In the genomic region with DNA sequence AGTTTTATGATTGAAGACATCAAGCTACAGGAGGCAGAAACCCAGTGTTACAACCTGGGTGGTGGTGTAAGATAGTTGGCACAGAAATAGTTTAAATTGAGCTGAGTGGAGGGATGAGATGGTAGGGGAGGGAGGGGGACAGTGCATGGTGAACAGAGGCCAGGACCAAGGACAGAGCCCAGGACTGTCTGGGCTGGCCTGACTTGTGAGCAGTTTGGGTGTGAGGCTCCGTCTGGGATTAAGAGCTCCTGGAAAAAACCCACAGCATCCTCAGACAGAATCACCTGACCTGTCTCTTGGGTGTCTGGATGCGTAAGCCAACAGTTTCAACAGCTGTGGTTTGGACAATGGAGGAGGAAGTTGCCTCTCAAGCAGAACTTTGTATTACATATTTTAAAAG, we compare ENCODE assay signal across 23 mouse cellular contexts. TPM values are rescaled to one million over a fixed set of nuclear protein-coding genes. Genes with fewer than 3 reads are reported as not detected.
DNase-seq lines count a peak whose midpoint lies in the region; ATAC-seq and TF ChIP-seq lines count a peak whose summit lies in the region.
"Had no signal": no experiment of that assay in that cellular context is flagged by ENCODE, and none has a peak within 500 bp of the region (broad histone marks: within the 10 kb centered on the region; RNA-seq: fewer than 3 reads in every experiment).

No protein-coding gene starts in this region.

- no peak overlapping the region for H3K4me2 ChIP-seq in neural tube, embryonic 11.5 days (ENCODE audit: low read depth)
- no peak overlapping the region for H3K4me2 ChIP-seq in limb, embryonic 14.5 days (replicated peaks; ENCODE audit: low read depth, low read length, severe bottlenecking)
- H3K4me2 ChIP-seq: forebrain, embryonic 15.5 days; hindbrain, embryonic 13.5 days; intestine, embryonic 15.5 days; liver, embryonic 12.5 days; midbrain, embryonic 13.5 days had no signal

- H3K9ac ChIP-seq in neural tube, embryonic 11.5 days (ENCODE audit: low read length): no peak overlapping the region
- no peak overlapping the region for H3K9ac ChIP-seq in limb, embryonic 14.5 days (ENCODE audit: low read depth, low read length, severe bottlenecking)
- H3K9ac ChIP-seq: forebrain, embryonic 15.5 days; hindbrain, embryonic 13.5 days; intestine, embryonic 15.5 days; liver, embryonic 12.5 days; midbrain, embryonic 13.5 days had no signal

- peak; percentile 56 for DNase-seq in embryo, embryonic 10 days (ENCODE audit: low spot score)
- DNase-seq in embryo, embryonic 9.5 days (ENCODE audit: extremely low spot score): no peak
- DNase-seq in neural tube, embryonic 11.5 days (ENCODE audit: low spot score): peak; percentile 22
- DNase-seq in neural tube, embryonic 10.5 days (ENCODE audit: extremely low spot score, low spot score): no peak
- DNase-seq in embryo, embryonic 10.5 days (ENCODE audit: low spot score): peak; percentile 45
- DNase-seq in limb, embryonic 14.5 days (ENCODE audit: low spot score): peak; percentile 45
- no peak for DNase-seq in gastrocnemius, postnatal 4 days (ENCODE audit: low spot score in 2 of 2)
- no peak for DNase-seq in urinary bladder, postnatal 4 days (ENCODE audit: low spot score in 2 of 2)
- DNase-seq: cerebellum, adult 9-11 months; heart, adult 2 months; kidney, postnatal 14 days; layer of hippocampus, postnatal 36 days had no signal

- no peak for TF ChIP-seq POLR2A in limb, embryonic 14.5 days (IDR thresholded peaks at IDR 0.05; ENCODE audit: borderline replicate concordance, extremely low read depth, insufficient read depth, insufficient read length)

- no peaks in the 10 kb centered on the region for H3K4me1 ChIP-seq in neural tube, embryonic 11.5 days (ENCODE audit: control insufficient read depth, insufficient read depth, low read length)
- 0 out of 2 replicates have a peak, but pooled peaks cover 6% of the 10 kb centered on the region for H3K4me1 ChIP-seq in limb, embryonic 14.5 days (ENCODE audit: control insufficient read depth, insufficient read depth, low read length)
- H3K4me1 ChIP-seq: intestine, embryonic 15.5 days; liver, embryonic 12.5 days had no signal

- H3K27ac ChIP-seq in neural tube, embryonic 11.5 days (ENCODE audit: low read depth, low read length): no peak overlapping the region
- no peak overlapping the region for H3K27ac ChIP-seq in limb, embryonic 14.5 days (replicated peaks; ENCODE audit: low read depth, low read length)
- H3K27ac ChIP-seq: forebrain, embryonic 15.5 days; heart, adult 2 months; hindbrain, embryonic 13.5 days; intestine, embryonic 15.5 days; liver, embryonic 12.5 days; midbrain, embryonic 13.5 days had no signal

- no peak for ATAC-seq in neural tube, embryonic 11.5 days (ENCODE audit: insufficient read depth, low FRiP score, low TSS enrichment)
- ATAC-seq in limb, embryonic 14.5 days (ENCODE audit: low FRiP score, low read depth): no peak
- ATAC-seq: forebrain, embryonic 15.5 days; intestine, embryonic 15.5 days; liver, embryonic 12.5 days; midbrain, embryonic 13.5 days had no signal

- H3K9me3 ChIP-seq in neural tube, embryonic 11.5 days (ENCODE audit: control insufficient read depth, low read length): no peaks in the 10 kb centered on the region
- no peaks in the 10 kb centered on the region for H3K9me3 ChIP-seq in limb, embryonic 14.5 days (ENCODE audit: control insufficient read depth, low read length)
- H3K9me3 ChIP-seq: forebrain, embryonic 15.5 days; hindbrain, embryonic 13.5 days; intestine, embryonic 15.5 days; liver, embryonic 12.5 days; midbrain, embryonic 13.5 days had no signal

- 38% methylated on average over 2 of the region's 2 CpGs for WGBS in neural tube, embryonic 11.5 days
- 25% methylated on average over 2 of the region's 2 CpGs for WGBS in limb, embryonic 14.5 days

- no peak overlapping the region for H3K4me3 ChIP-seq in neural tube, embryonic 11.5 days (ENCODE audit: low read depth, low read length)
- no peak overlapping the region for H3K4me3 ChIP-seq in limb, embryonic 14.5 days (replicated peaks; ENCODE audit: low read length)
- H3K4me3 ChIP-seq: forebrain, embryonic 15.5 days; heart, adult 2 months; hindbrain, embryonic 13.5 days; intestine, embryonic 15.5 days; liver, embryonic 12.5 days; midbrain, embryonic 13.5 days had no signal

- H3K27me3 ChIP-seq in neural tube, embryonic 11.5 days (ENCODE audit: control insufficient read depth, insufficient read depth, low read length): no peaks in the 10 kb centered on the region
- no peaks in the 10 kb centered on the region for H3K27me3 ChIP-seq in limb, embryonic 14.5 days (ENCODE audit: control insufficient read depth, insufficient read depth, low read length)
- H3K27me3 ChIP-seq: forebrain, embryonic 15.5 days; hindbrain, embryonic 13.5 days; intestine, embryonic 15.5 days; liver, embryonic 12.5 days; midbrain, embryonic 13.5 days had no signal

- no peaks in the 10 kb centered on the region for H3K36me3 ChIP-seq in neural tube, embryonic 11.5 days (ENCODE audit: control insufficient read depth, insufficient read depth, low read length)
- H3K36me3 ChIP-seq in limb, embryonic 14.5 days (ENCODE audit: control insufficient read depth, insufficient read depth, low read length): no peaks in the 10 kb centered on the region
- H3K36me3 ChIP-seq: forebrain, embryonic 15.5 days; hindbrain, embryonic 13.5 days; intestine, embryonic 15.5 days; liver, embryonic 12.5 days; midbrain, embryonic 13.5 days had no signal

RNA-seq across cellular contexts. Expression of gene Gm4894, which starts 35.6 kb away (rescaled TPM):
- polyA plus RNA-seq in neural tube, embryonic 11.5 days (2014; fragmentation: Nextera tagmentation; extraction: Ambion mirVana): not detected in 2 replicates
- not detected in 2 replicates for polyA plus RNA-seq in limb, embryonic 14.5 days (2012; rRNA removed)
- not detected in 2 replicates for polyA plus RNA-seq in limb, embryonic 14.5 days (2014; fragmentation: Nextera tagmentation; extraction: Ambion mirVana)
- total RNA-seq in gastrocnemius, postnatal 4 days (2021): not detected
- total RNA-seq: gastrocnemius, adult 8-10 months; heart, adult 2 months; layer of hippocampus, postnatal 36 days; left cerebral cortex, postnatal 36 days had no signal
- polyA plus RNA-seq: forebrain, embryonic 15.5 days; heart, adult 2 months; heart, embryonic 16.5 days; hindbrain, embryonic 13.5 days; intestine, embryonic 15.5 days; liver, embryonic 12.5 days; lung, embryonic 16.5 days; midbrain, embryonic 13.5 days; spleen, adult 2 months; stomach, embryonic 16.5 days had no signal

Comparison
In these comparisons a context has a peak if more than half of its experiments do, and no peak if none do; other contexts are left out.
1. DNase-seq: peak in embryo, embryonic 10 days (single experiment), neural tube, embryonic 11.5 days (single experiment), embryo, embryonic 10.5 days (single experiment) and limb, embryonic 14.5 days (single experiment); none in embryo, embryonic 9.5 days (single experiment), neural tube, embryonic 10.5 days (single experiment), gastrocnemius, postnatal 4 days (0 of 2) and urinary bladder, postnatal 4 days (0 of 2).